Mouse (Mus musculus): Measurements from ENCODE around the gene Cacfd1.

GRCm38 (mm10) chr2:26984179-26984578 is 25.5 kb upstream of the Cacfd1 start:
- no peak for TF ChIP-seq CTCF (IDR thresholded peaks at IDR 0.05; ENCODE audit: low read depth)
- no peak for TF ChIP-seq EP300 (IDR thresholded peaks at IDR 0.05; ENCODE audit: low read depth)

Measured in liver, embryonic 14.5 days (tissue).